Mouse (Mus musculus): Measurements from ENCODE around the gene Atf2. TPM values are rescaled to one million over a fixed set of nuclear protein-coding genes. Genes with fewer than 3 reads are reported as not detected.

The Atf2 gene
- polyA plus RNA-seq, 1 experiment from 2014 or later: 14.4 TPM

DNA sequence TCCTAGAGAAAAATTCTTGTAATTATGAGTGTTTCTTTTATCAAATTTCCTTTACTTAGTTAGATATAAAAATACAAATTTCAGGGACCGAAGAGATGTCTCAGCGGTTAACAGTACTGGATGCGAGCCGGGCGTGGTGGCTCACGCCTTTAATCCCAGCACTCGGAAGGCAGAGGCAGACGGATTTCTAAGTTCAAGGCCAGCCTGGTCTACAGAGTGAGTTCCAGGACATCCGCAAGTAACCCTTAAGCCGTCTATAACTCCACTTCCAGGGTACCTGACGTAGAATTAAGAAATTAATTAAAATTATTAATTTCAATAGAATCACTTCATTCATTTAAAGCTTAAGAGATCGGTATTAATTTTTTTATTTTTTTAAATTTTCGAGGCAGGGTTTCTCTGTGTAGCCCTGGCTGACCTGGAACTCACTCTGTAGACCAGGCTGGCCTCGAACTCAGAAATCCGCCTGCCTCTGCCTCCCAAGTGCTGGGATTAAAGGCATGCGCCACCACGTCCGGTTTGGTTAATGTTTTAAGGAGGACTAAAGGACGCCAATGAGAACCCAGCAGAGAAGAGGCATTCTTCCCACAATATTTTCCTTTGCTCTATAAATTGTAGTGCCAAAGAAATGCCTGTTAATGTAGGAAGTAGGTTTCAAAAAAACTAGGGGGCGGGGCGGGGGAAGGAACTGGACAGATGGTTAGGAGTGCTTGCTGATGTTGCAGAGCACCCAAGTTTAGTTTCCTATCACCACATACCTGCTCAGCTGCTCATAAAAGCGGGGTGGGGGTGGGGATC is 1.2 kb upstream of the Atf2 start:
- no peak for DNase-seq
- 52% methylated on average over 22 of the region's 22 CpGs for WGBS (ENCODE audit: insufficient replicate concordance)
- 0 out of 2 replicates have a peak overlapping the region, but pooled peaks have one; percentile 17 for H3K9ac ChIP-seq (replicated peaks)

DNA sequence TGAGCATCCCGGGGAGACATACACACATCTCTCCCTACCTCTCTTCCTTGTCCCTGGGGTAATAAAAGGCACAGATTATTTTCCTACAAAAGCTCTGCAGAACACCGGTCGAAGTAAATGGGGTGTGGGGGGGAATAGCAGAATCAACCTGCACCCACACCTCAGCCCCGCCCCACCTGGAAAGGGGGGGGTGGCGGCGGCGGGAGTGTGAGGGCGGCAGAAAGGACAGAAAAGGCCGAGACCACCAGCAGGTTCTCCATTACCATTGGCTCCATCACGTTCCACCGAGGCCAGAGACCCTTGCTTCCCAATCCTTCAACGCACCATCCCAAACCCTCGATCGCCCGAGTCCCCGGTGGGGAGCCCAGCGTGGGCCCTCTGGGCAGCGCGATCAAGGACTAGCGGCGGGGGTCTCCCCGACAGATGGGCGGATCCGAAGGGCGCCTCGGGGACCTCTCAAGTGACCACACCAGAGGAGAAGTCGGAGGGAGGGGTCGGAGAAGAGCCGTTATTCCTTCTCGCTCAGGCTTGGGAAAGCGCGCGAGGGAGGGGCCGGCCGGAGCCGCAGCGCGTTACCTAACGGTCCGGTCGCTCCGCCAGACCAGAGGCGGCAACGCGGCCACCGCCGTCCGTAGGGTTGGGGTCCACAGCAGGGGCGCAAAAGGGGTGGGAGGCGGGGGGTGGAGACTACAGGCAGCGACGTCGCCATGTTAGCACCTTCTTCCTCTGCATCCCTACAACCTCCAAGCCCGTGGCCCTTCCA is 557 bp downstream of the Atf2 start:
- H3K27me3 ChIP-seq (ENCODE audit: insufficient read depth, low read length): no peaks in the 10 kb centered on the region
- H3K4me2 ChIP-seq (ENCODE audit: low read depth, low read length): peak overlapping the region; percentile 79
- H3K4me3 ChIP-seq (ENCODE audit: low read depth, low read length): peak overlapping the region; percentile 88
- ATAC-seq: peak; percentile 31
- H3K27ac ChIP-seq (ENCODE audit: low read depth): peak overlapping the region; percentile 92
- TF ChIP-seq EP300 (IDR thresholded peaks at IDR 0.05; ENCODE audit: low read depth): no peak
- no peak for TF ChIP-seq CTCF (IDR thresholded peaks at IDR 0.05; ENCODE audit: low read depth)
- DNase-seq: peak; percentile 48
- H3K36me3 ChIP-seq (replicated peaks; ENCODE audit: insufficient read depth, low read length): 0 out of 2 replicates have a peak, but pooled peaks cover 2% of the 10 kb centered on the region
- WGBS (ENCODE audit: insufficient replicate concordance): under 1% methylated on average over 52 of the region's 54 CpGs
- H3K9me3 ChIP-seq (ENCODE audit: low read length): no peaks in the 10 kb centered on the region
- H3K4me1 ChIP-seq (ENCODE audit: insufficient read depth): peaks cover 12% of the 10 kb centered on the region
- peak overlapping the region; percentile 95 for H3K9ac ChIP-seq (replicated peaks)

More for the DNA sequence above, 1.2 kb upstream of the Atf2 start:
- Histone ChIP-seq H3K4me3 (ENCODE audit: low read depth, low read length) (peak overlapping the region; percentile 58), H3K4me2 (ENCODE audit: low read depth, low read length) (peak overlapping the region; percentile 68), H3K27me3 (ENCODE audit: insufficient read depth, low read length) (no peaks in the 10 kb centered on the region), H3K36me3 (replicated peaks; ENCODE audit: insufficient read depth, low read length) (0 out of 2 replicates have a peak, but pooled peaks cover 2% of the 10 kb centered on the region), H3K4me1 (ENCODE audit: insufficient read depth) (peaks cover 10% of the 10 kb centered on the region), H3K9me3 (ENCODE audit: low read length) (no peaks in the 10 kb centered on the region), H3K27ac (ENCODE audit: low read depth) (peak overlapping the region; percentile 36)
- no peak for ATAC-seq
- no peak for TF ChIP-seq EP300 (IDR thresholded peaks at IDR 0.05; ENCODE audit: low read depth)
- no peak for TF ChIP-seq CTCF (IDR thresholded peaks at IDR 0.05; ENCODE audit: low read depth)

DNA sequence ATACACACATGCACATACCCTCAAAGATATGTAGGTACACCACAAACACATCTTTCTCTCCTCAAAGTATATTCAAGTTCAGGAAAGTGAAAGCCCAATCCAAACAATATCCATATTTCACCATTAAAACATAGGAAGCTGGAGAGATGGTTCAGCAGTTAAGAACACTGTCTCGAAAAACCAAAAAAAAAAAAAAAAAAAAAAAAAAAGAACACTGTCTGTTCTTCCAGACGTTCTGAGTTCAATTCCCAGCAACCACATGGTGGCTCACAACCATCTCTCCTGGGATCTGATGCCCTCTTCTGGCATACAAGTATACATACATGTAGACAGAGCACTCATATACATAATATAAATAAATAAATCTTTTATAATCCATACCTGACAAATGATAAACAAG is 6.4 kb downstream of the Atf2 start:
- Histone ChIP-seq H3K4me3 (ENCODE audit: low read depth, low read length) (no peak overlapping the region), H3K9ac (replicated peaks) (no peak overlapping the region), H3K27ac (ENCODE audit: low read depth) (no peak overlapping the region), H3K27me3 (ENCODE audit: insufficient read depth, low read length) (no peaks in the 10 kb centered on the region), H3K36me3 (replicated peaks; ENCODE audit: insufficient read depth, low read length) (0 out of 2 replicates have a peak, but pooled peaks cover 2% of the 10 kb centered on the region), H3K4me2 (ENCODE audit: low read depth, low read length) (no peak overlapping the region), H3K4me1 (ENCODE audit: insufficient read depth) (peaks cover 4% of the 10 kb centered on the region; the same call in 1 of the 2 replicates), H3K9me3 (ENCODE audit: low read length) (no peaks in the 10 kb centered on the region)
- ATAC-seq (no peak), DNase-seq (no peak)
- WGBS (ENCODE audit: insufficient replicate concordance): 67% methylated on average over 2 of the region's 2 CpGs
- TF ChIP-seq EP300 (IDR thresholded peaks at IDR 0.05; ENCODE audit: low read depth) (no peak), CTCF (IDR thresholded peaks at IDR 0.05; ENCODE audit: low read depth) (no peak)

DNA sequence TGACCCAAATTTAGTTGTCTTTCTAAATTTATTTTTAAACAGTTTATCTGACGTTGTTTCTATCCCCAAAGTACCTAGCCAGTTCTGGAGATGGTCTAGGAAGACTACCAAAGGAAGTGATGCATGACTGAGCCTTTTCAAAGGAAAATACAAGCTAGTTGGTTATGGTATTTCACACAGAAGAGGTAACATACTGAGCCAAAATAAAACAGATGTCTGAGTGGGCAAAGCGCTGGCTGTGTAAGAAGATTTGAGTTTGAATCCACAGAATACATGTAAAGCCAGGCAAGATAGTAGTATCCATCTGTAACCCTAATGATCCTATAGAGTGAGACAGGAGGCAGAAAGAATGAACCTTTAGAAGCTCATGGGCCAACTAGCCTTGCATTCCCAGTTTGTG is 14.5 kb downstream of the Atf2 start:
- H3K27ac ChIP-seq (ENCODE audit: low read depth): no peak overlapping the region
- 80% methylated on average over 2 of the region's 2 CpGs for WGBS (ENCODE audit: insufficient replicate concordance)
- ATAC-seq (no peak), DNase-seq (no peak)
- peaks cover 2% of the 10 kb centered on the region; the same call in 1 of the 2 replicates for H3K4me1 ChIP-seq (ENCODE audit: insufficient read depth)
- no peak overlapping the region for H3K4me2 ChIP-seq (ENCODE audit: low read depth, low read length)
- H3K4me3 ChIP-seq (ENCODE audit: low read depth, low read length): no peak overlapping the region
- H3K9ac ChIP-seq (replicated peaks): no peak overlapping the region
- H3K27me3 ChIP-seq (ENCODE audit: insufficient read depth, low read length): no peaks in the 10 kb centered on the region
- peaks cover 7% of the 10 kb centered on the region; the same call in 1 of the 2 replicates for H3K36me3 ChIP-seq (replicated peaks; ENCODE audit: insufficient read depth, low read length)
- TF ChIP-seq EP300 (IDR thresholded peaks at IDR 0.05; ENCODE audit: low read depth): no peak
- TF ChIP-seq CTCF (IDR thresholded peaks at IDR 0.05; ENCODE audit: low read depth): no peak
- no peaks in the 10 kb centered on the region for H3K9me3 ChIP-seq (ENCODE audit: low read length)

DNA sequence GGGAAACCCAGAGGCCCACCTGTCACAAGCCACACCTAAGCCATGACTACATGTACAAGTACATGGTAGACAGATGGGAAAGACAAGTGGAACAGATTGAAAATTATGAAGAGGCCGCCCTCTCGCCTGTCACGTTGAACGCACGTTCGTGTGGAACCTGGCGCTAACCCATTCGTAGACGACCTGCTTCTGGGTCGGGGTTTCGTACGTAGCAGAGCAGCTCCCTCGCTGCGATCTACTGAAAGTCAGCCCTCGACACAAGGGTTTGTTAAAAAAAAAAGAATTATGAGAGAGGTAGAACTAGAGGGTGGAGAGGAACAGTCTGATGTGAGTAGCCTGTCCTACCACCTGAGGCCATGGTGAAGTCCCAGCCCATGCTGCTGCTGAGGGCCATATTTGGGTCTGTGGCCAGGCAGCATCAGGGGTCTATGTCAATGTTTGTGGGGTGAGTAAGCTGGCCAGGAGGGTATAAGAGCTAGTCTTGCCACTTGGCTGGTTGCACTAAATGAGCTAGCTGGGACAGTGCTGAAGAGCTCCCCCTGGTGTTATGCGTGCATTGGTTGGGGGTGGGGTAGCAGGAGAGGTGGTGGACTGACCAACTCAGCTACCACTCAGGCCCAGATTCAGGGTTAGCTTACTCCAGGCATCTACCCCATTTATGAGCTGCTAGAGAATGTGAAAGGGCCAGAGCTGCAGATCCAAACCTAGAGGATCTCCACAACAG is 24.5 kb downstream of the Atf2 start:
- peak; percentile 65 for ATAC-seq
- Histone ChIP-seq H3K4me2 (ENCODE audit: low read depth, low read length) (no peak overlapping the region), H3K9me3 (ENCODE audit: low read length) (no peaks in the 10 kb centered on the region), H3K4me3 (ENCODE audit: low read depth, low read length) (no peak overlapping the region), H3K27me3 (ENCODE audit: insufficient read depth, low read length) (no peaks in the 10 kb centered on the region), H3K9ac (replicated peaks) (no peak overlapping the region), H3K27ac (ENCODE audit: low read depth) (no peak overlapping the region), H3K36me3 (replicated peaks; ENCODE audit: insufficient read depth, low read length) (peaks cover 5% of the 10 kb centered on the region; the same call in 1 of the 2 replicates), H3K4me1 (ENCODE audit: insufficient read depth) (no peaks in the 10 kb centered on the region)
- DNase-seq: peak; percentile 58
- TF ChIP-seq CTCF (IDR thresholded peaks at IDR 0.05; ENCODE audit: low read depth) (peak; percentile 70), EP300 (IDR thresholded peaks at IDR 0.05; ENCODE audit: low read depth) (no peak)
- 79% methylated on average over 16 of the region's 16 CpGs for WGBS (ENCODE audit: insufficient replicate concordance)
